Mouse (Mus musculus) G1E (cell line): Measurements from ENCODE around the gene Nmnat2.

Experiments
- CTCF ChIP-seq: IDR thresholded peaks from 2 replicates; pipeline ENCODE4 v1.5.1; 2012; ENCODE audit warnings: low read depth, low read length, inconsistent platforms, mixed read lengths
- GATA1 ChIP-seq: IDR thresholded peaks from 2 replicates; pipeline ENCODE4 v1.6.1; 2012; ENCODE audit warnings: borderline replicate concordance, low read length, inconsistent platforms, mixed read lengths

GRCm38 (mm10) chr1:153126491-153127381, 171.9 kb downstream of the Nmnat2 start:
- no peak for TF ChIP-seq CTCF
- no peak for TF ChIP-seq GATA1
